In genomic region chr2:32436686-32437372, GRCm38 (mm10) we compare ENCODE assay signal across 8 mouse cellular contexts. TPM values are rescaled to one million over a fixed set of nuclear protein-coding genes. Genes with fewer than 3 reads are reported as not detected.
DNase-seq lines count a peak whose midpoint lies in the region; ATAC-seq lines count a peak whose summit lies in the region.

No protein-coding gene starts in this region.

- 68% methylated on average over 3 of the region's 3 CpGs for WGBS in embryonic facial prominence, embryonic 11.5 days
- WGBS in hindbrain, embryonic 13.5 days, result 62% methylated on average over 3 of the region's 3 CpGs
- WGBS in lung, embryonic 16.5 days, result 35% methylated on average over 3 of the region's 3 CpGs

- peak; percentile 69 for DNase-seq in 3134 (ENCODE audit: extremely low read depth, insufficient read length, low spot score)
- DNase-seq in embryonic facial prominence, embryonic 11.5 days (ENCODE audit: low spot score), result peak; percentile 26
- no peak for DNase-seq in ovary, postnatal 10 days (ENCODE audit: low spot score)
- no peak for DNase-seq in thymus, postnatal 10 days (ENCODE audit: low spot score in 2 of 2)
- no peak for DNase-seq in gastrocnemius, postnatal 4 days (ENCODE audit: low spot score in 2 of 2)
- no peak for DNase-seq in layer of hippocampus, adult 9-11 months

- H3K4me3 ChIP-seq in embryonic facial prominence, embryonic 11.5 days (ENCODE audit: low read depth, low read length), result no peak overlapping the region
- H3K4me3 ChIP-seq in hindbrain, embryonic 13.5 days, result no peak overlapping the region
- H3K4me3 ChIP-seq in lung, embryonic 16.5 days (ENCODE audit: low read length), result no peak overlapping the region

- no peak for ATAC-seq in embryonic facial prominence, embryonic 11.5 days (replicated peaks; ENCODE audit: insufficient number of reproducible peaks, low FRiP score, low TSS enrichment, low read depth)
- 0 out of 2 replicates have a peak, but pooled peaks have one; percentile 39 for ATAC-seq in hindbrain, embryonic 13.5 days (ENCODE audit: low FRiP score)
- peak; percentile 84 for ATAC-seq in lung, embryonic 16.5 days (ENCODE audit: low read depth)

- peaks cover 2% of the 10 kb centered on the region; the same call in 1 of the 2 replicates for H3K4me1 ChIP-seq in embryonic facial prominence, embryonic 11.5 days (ENCODE audit: control insufficient read depth, insufficient read depth, low read length)
- peaks cover 36% of the 10 kb centered on the region for H3K4me1 ChIP-seq in hindbrain, embryonic 13.5 days (replicated peaks)
- peaks cover 31% of the 10 kb centered on the region for H3K4me1 ChIP-seq in lung, embryonic 16.5 days (replicated peaks; ENCODE audit: control insufficient read depth, insufficient read depth, low read length)

- no peak overlapping the region for H3K9ac ChIP-seq in embryonic facial prominence, embryonic 11.5 days (replicated peaks; ENCODE audit: low read length)
- peak overlapping the region; percentile 9; the same call in 1 of the 2 replicates for H3K9ac ChIP-seq in hindbrain, embryonic 13.5 days
- no peak overlapping the region for H3K9ac ChIP-seq in lung, embryonic 16.5 days (ENCODE audit: low read length)

- H3K27me3 ChIP-seq in embryonic facial prominence, embryonic 11.5 days (ENCODE audit: control insufficient read depth, insufficient read depth, low read length), result no peaks in the 10 kb centered on the region
- no peaks in the 10 kb centered on the region for H3K27me3 ChIP-seq in hindbrain, embryonic 13.5 days
- no peaks in the 10 kb centered on the region for H3K27me3 ChIP-seq in lung, embryonic 16.5 days (ENCODE audit: control insufficient read depth, insufficient read depth, low read depth, low read length)

- H3K36me3 ChIP-seq in embryonic facial prominence, embryonic 11.5 days (replicated peaks; ENCODE audit: control insufficient read depth, insufficient read depth, low read depth, low read length), result no peaks in the 10 kb centered on the region
- H3K36me3 ChIP-seq in hindbrain, embryonic 13.5 days, result no peaks in the 10 kb centered on the region
- H3K36me3 ChIP-seq in lung, embryonic 16.5 days (ENCODE audit: control insufficient read depth, insufficient read depth, low read length), result no peaks in the 10 kb centered on the region

- no peak overlapping the region for H3K27ac ChIP-seq in embryonic facial prominence, embryonic 11.5 days (replicated peaks; ENCODE audit: low read depth, low read length)
- H3K27ac ChIP-seq in hindbrain, embryonic 13.5 days, result peak overlapping the region; percentile 72
- peak overlapping the region; percentile 76 for H3K27ac ChIP-seq in lung, embryonic 16.5 days (ENCODE audit: low read length)

- H3K4me2 ChIP-seq in embryonic facial prominence, embryonic 11.5 days (ENCODE audit: low read depth, low read length), result no peak overlapping the region
- no peak overlapping the region for H3K4me2 ChIP-seq in hindbrain, embryonic 13.5 days
- no peak overlapping the region; the same call in 1 of the 2 replicates for H3K4me2 ChIP-seq in lung, embryonic 16.5 days (ENCODE audit: low read depth, low read length)

- no peaks in the 10 kb centered on the region for H3K9me3 ChIP-seq in embryonic facial prominence, embryonic 11.5 days (replicated peaks; ENCODE audit: control insufficient read depth, low read length)
- no peaks in the 10 kb centered on the region for H3K9me3 ChIP-seq in hindbrain, embryonic 13.5 days
- H3K9me3 ChIP-seq in lung, embryonic 16.5 days (ENCODE audit: control insufficient read depth, low read length), result no peaks in the 10 kb centered on the region

RNA-seq across cellular contexts. Expression of gene Naif1, which starts 13.4 kb away (rescaled TPM):
- polyA plus RNA-seq in embryonic facial prominence, embryonic 11.5 days (2014; fragmentation: Nextera tagmentation; extraction: Ambion mirVana), result 5.0 and 6.0 TPM in 2 replicates
- polyA plus RNA-seq in hindbrain, embryonic 13.5 days (2015; fragmentation: Nextera tagmentation; extraction: Ambion mirVana), result 5.1 and 5.9 TPM in 2 replicates
- 6.5 and 6.8 TPM in 2 replicates for polyA plus RNA-seq in lung, embryonic 16.5 days (2015; fragmentation: Nextera tagmentation; extraction: Ambion mirVana)
- 1 to 10 TPM; 3.9 to 4.0 TPM for total RNA-seq in gastrocnemius, postnatal 4 days (2021)

RNA-seq across cellular contexts. Expression of gene Slc25a25, which starts 14.4 kb away (rescaled TPM):
- polyA plus RNA-seq in embryonic facial prominence, embryonic 11.5 days (2014; fragmentation: Nextera tagmentation; extraction: Ambion mirVana), result 20.6 and 21.7 TPM in 2 replicates
- 46.2 and 50.1 TPM in 2 replicates for polyA plus RNA-seq in hindbrain, embryonic 13.5 days (2015; fragmentation: Nextera tagmentation; extraction: Ambion mirVana)
- 16.0 and 17.5 TPM in 2 replicates for polyA plus RNA-seq in lung, embryonic 16.5 days (2015; fragmentation: Nextera tagmentation; extraction: Ambion mirVana)
- 10 to 100 TPM; 14.0 to 25.1 TPM for total RNA-seq in gastrocnemius, postnatal 4 days (2021)

RNA-seq across cellular contexts. Expression of gene Ptges2, which starts 41.1 kb away (rescaled TPM):
- 31.7 and 33.0 TPM in 2 replicates for polyA plus RNA-seq in embryonic facial prominence, embryonic 11.5 days (2014; fragmentation: Nextera tagmentation; extraction: Ambion mirVana)
- 41.2 and 41.3 TPM in 2 replicates for polyA plus RNA-seq in hindbrain, embryonic 13.5 days (2015; fragmentation: Nextera tagmentation; extraction: Ambion mirVana)
- polyA plus RNA-seq in lung, embryonic 16.5 days (2015; fragmentation: Nextera tagmentation; extraction: Ambion mirVana), result 20.6 and 23.9 TPM in 2 replicates
- 10 to 100 TPM; 35.1 to 41.4 TPM for total RNA-seq in gastrocnemius, postnatal 4 days (2021)

RNA-seq across cellular contexts. Expression of gene Lcn2, which starts 48.8 kb away (rescaled TPM):
- polyA plus RNA-seq in embryonic facial prominence, embryonic 11.5 days (2014; fragmentation: Nextera tagmentation; extraction: Ambion mirVana), result 0.95 and 1.2 TPM in 2 replicates
- polyA plus RNA-seq in hindbrain, embryonic 13.5 days (2015; fragmentation: Nextera tagmentation; extraction: Ambion mirVana), result 1.0 TPM in 1 of 2 replicates, not detected in the other
- 1.8 and 5.6 TPM in 2 replicates for polyA plus RNA-seq in lung, embryonic 16.5 days (2015; fragmentation: Nextera tagmentation; extraction: Ambion mirVana)
- total RNA-seq in gastrocnemius, postnatal 4 days (2021), result 1 to 10 TPM; 3.0 to 4.4 TPM

RNA-seq across cellular contexts. Expression of gene 1110008P14Rik, which starts 55.1 kb away (rescaled TPM):
- 41.3 and 41.5 TPM in 2 replicates for polyA plus RNA-seq in embryonic facial prominence, embryonic 11.5 days (2014; fragmentation: Nextera tagmentation; extraction: Ambion mirVana)
- 103 and 108 TPM in 2 replicates for polyA plus RNA-seq in hindbrain, embryonic 13.5 days (2015; fragmentation: Nextera tagmentation; extraction: Ambion mirVana)
- polyA plus RNA-seq in lung, embryonic 16.5 days (2015; fragmentation: Nextera tagmentation; extraction: Ambion mirVana), result 34.0 and 36.4 TPM in 2 replicates
- 10 to 100 TPM; 56.4 to 58.6 TPM for total RNA-seq in gastrocnemius, postnatal 4 days (2021)

Comparison
In these comparisons a context has a peak if more than half of its experiments do, and no peak if none do; other contexts are left out.
1. DNase-seq: peak in 3134 (single experiment) and embryonic facial prominence, embryonic 11.5 days (single experiment); none in ovary, postnatal 10 days (single experiment), thymus, postnatal 10 days (0 of 2), gastrocnemius, postnatal 4 days (0 of 2) and layer of hippocampus, adult 9-11 months (single experiment).